9 mouse cellular contexts compared by ENCODE assay signal in genomic region chr7:113258430-113258829, GRCm38 (mm10). TPM values are rescaled to one million over a fixed set of nuclear protein-coding genes. Genes with fewer than 3 reads are reported as not detected.
DNase-seq lines count a peak whose midpoint lies in the region; ATAC-seq and TF ChIP-seq lines count a peak whose summit lies in the region.
"Had no signal": no experiment of that assay in that cellular context is flagged by ENCODE, and none has a peak within 500 bp of the region (broad histone marks: within the 10 kb centered on the region; RNA-seq: fewer than 3 reads in every experiment).

No protein-coding gene starts in this region.

- H3K9me3 ChIP-seq in E14TG2a.4 (ENCODE audit: low read length): peaks cover 14% of the 10 kb centered on the region
- H3K9me3 ChIP-seq: forebrain, embryonic 15.5 days had no signal

- no peak overlapping the region for H3K4me3 ChIP-seq in layer of hippocampus, adult 2 months
- H3K4me3 ChIP-seq in E14TG2a.4 (replicated peaks; ENCODE audit: low read length): no peak overlapping the region
- H3K4me3 ChIP-seq: forebrain, embryonic 15.5 days had no signal

- H3K27ac ChIP-seq in layer of hippocampus, adult 2 months: no peak overlapping the region
- H3K27ac ChIP-seq: forebrain, embryonic 15.5 days had no signal

- H3K27me3 ChIP-seq in E14TG2a.4 (ENCODE audit: insufficient read depth, low read length): no peaks in the 10 kb centered on the region
- H3K27me3 ChIP-seq: forebrain, embryonic 15.5 days had no signal

- no peak for DNase-seq in layer of hippocampus, adult 2 months (ENCODE audit: low spot score in 2 of 2)
- DNase-seq in layer of hippocampus, adult 9-11 months: no peak
- DNase-seq in B cell, adult 2 months: peak; percentile 46 to 61
- DNase-seq in frontal cortex, postnatal 36 days (ENCODE audit: low spot score in 2 of 2): no peak
- no peak for DNase-seq in layer of hippocampus, postnatal 14 days (ENCODE audit: low spot score in 2 of 2)

- ATAC-seq in erythroid progenitor cell, adult 5-6 weeks (replicated peaks; ENCODE audit: low FRiP score, poor library complexity, severe bottlenecking): peak; percentile 38; the same call in 1 of the 2 replicates
- ATAC-seq: forebrain, embryonic 15.5 days; hindbrain, embryonic 16.5 days had no signal

- H3K36me3 ChIP-seq in E14TG2a.4 (ENCODE audit: insufficient read depth, low read length): peaks cover 22% of the 10 kb centered on the region
- H3K36me3 ChIP-seq: forebrain, embryonic 15.5 days had no signal

- peak; percentile 76 for TF ChIP-seq CTCF in layer of hippocampus, adult 2 months (conservative IDR thresholded peaks at IDR 0.05)
- TF ChIP-seq CTCF in E14TG2a.4 (conservative IDR thresholded peaks at IDR 0.05; ENCODE audit: low read length): peak; percentile 50

- H3K4me1 ChIP-seq in E14TG2a.4 (replicated peaks; ENCODE audit: low read depth, low read length): peaks cover 63% of the 10 kb centered on the region

RNA-seq across cellular contexts. Expression of gene Arntl, which starts 51.2 kb away (rescaled TPM):
- total RNA-seq in layer of hippocampus, adult 2 months (2021): 10 to 100 TPM; 34.9 to 40.3 TPM
- 5.8 and 12.6 TPM in 2 replicates for total RNA-seq in erythroid progenitor cell, adult 5-6 weeks (2015; ENCODE audit: low replicate concordance)
- 4.7 and 5.4 TPM in 2 replicates for total RNA-seq in erythroid progenitor cell, adult 5-6 weeks (2017; ENCODE audit: low replicate concordance)
- total RNA-seq in layer of hippocampus, postnatal 14 days (2021): 10 to 100 TPM; 23.5 to 28.6 TPM

Comparison
In these comparisons a context has a peak if more than half of its experiments do, and no peak if none do; other contexts are left out.
1. DNase-seq: peak in B cell, adult 2 months (2 of 2); none in layer of hippocampus, adult 2 months (0 of 2), layer of hippocampus, adult 9-11 months (single experiment), frontal cortex, postnatal 36 days (0 of 2) and layer of hippocampus, postnatal 14 days (0 of 2).